Mouse (Mus musculus): ENCODE measurements around the gene Gm9508. TPM values are rescaled to one million over a fixed set of nuclear protein-coding genes. Genes with fewer than 3 reads are reported as not detected.

The Gm9508 gene
- total and polyA plus RNA-seq, 2 experiments from 2014 or later, result not detected

GRCm38 (mm10) chr10:77682994-77683393 lies 14.0 kb downstream of the Gm9508 start:
- H3K4me3 ChIP-seq (ENCODE audit: low read depth, low read length), result no peak overlapping the region
- H3K9me3 ChIP-seq (ENCODE audit: low read length), result no peaks in the 10 kb centered on the region
- WGBS, result 69% methylated on average over 7 of the region's 7 CpGs
- DNase-seq (ENCODE audit: low spot score), result no peak
- no peak overlapping the region for H3K27ac ChIP-seq (ENCODE audit: low read depth, low read length)
- no peak for TF ChIP-seq CTCF (IDR thresholded peaks at IDR 0.05)
- H3K36me3 ChIP-seq (ENCODE audit: insufficient read depth, low read length), result no peaks in the 10 kb centered on the region
- ATAC-seq (ENCODE audit: low FRiP score), result no peak
- no peak overlapping the region for H3K4me2 ChIP-seq (ENCODE audit: low read depth, low read length, poor library complexity, severe bottlenecking)
- H3K4me1 ChIP-seq (ENCODE audit: insufficient read depth, low read length), result 0 out of 2 replicates have a peak, but pooled peaks cover 3% of the 10 kb centered on the region
- H3K9ac ChIP-seq (replicated peaks; ENCODE audit: low read length, poor library complexity, severe bottlenecking), result no peak overlapping the region
- H3K27me3 ChIP-seq (ENCODE audit: insufficient read depth, low read length), result peaks cover 20% of the 10 kb centered on the region

DNA sequence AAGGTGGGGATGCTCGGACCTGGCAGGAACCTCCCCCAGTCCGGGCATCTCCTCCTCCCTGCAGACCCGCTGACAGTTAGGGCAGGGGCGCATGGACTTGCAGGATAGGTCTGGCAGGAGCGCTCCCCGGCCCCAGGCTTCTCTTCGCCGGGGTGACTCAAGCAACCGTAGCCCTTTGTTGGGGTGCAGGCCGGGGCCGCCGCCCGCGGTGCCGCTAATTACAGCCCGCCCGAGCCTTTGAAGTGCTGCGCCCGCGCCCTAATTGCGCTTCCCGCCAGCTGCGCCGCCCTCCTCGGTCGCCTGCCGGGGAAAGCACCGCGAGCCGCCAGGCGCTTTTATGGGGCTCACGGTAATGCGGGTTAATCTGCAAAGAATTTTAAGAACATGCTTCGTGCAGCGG lies 19.5 kb downstream of the Gm9508 start:
- H3K4me2 ChIP-seq (ENCODE audit: low read depth, low read length, poor library complexity, severe bottlenecking), result peak overlapping the region; percentile 84
- H3K27me3 ChIP-seq (ENCODE audit: insufficient read depth, low read length), result peaks cover 18% of the 10 kb centered on the region
- no peaks in the 10 kb centered on the region for H3K36me3 ChIP-seq (ENCODE audit: insufficient read depth, low read length)
- under 1% methylated on average over 35 of the region's 35 CpGs for WGBS
- peaks cover 4% of the 10 kb centered on the region; the same call in 1 of the 2 replicates for H3K4me1 ChIP-seq (ENCODE audit: insufficient read depth, low read length)
- peak overlapping the region; percentile 37 for H3K4me3 ChIP-seq (ENCODE audit: low read depth, low read length)
- no peaks in the 10 kb centered on the region for H3K9me3 ChIP-seq (ENCODE audit: low read length)
- TF ChIP-seq CTCF (IDR thresholded peaks at IDR 0.05), result no peak
- 0 out of 2 replicates have a peak overlapping the region, but pooled peaks have one; percentile 29 for H3K9ac ChIP-seq (replicated peaks; ENCODE audit: low read length, poor library complexity, severe bottlenecking)
- ATAC-seq (ENCODE audit: low FRiP score), result no peak
- no peak for DNase-seq (ENCODE audit: low spot score)
- no peak overlapping the region for H3K27ac ChIP-seq (ENCODE audit: low read depth, low read length)

GRCm38 (mm10) chr10:77673765-77674164 lies 23.3 kb downstream of the Gm9508 start:
- ATAC-seq (ENCODE audit: low FRiP score), result no peak
- H3K9ac ChIP-seq (replicated peaks; ENCODE audit: low read length, poor library complexity, severe bottlenecking), result no peak overlapping the region
- TF ChIP-seq CTCF (IDR thresholded peaks at IDR 0.05), result no peak
- DNase-seq (ENCODE audit: low spot score), result no peak
- no peaks in the 10 kb centered on the region for H3K9me3 ChIP-seq (ENCODE audit: low read length)
- peaks cover 4% of the 10 kb centered on the region; the same call in 1 of the 2 replicates for H3K4me1 ChIP-seq (ENCODE audit: insufficient read depth, low read length)
- no peak overlapping the region for H3K27ac ChIP-seq (ENCODE audit: low read depth, low read length)
- H3K4me2 ChIP-seq (ENCODE audit: low read depth, low read length, poor library complexity, severe bottlenecking), result no peak overlapping the region
- H3K27me3 ChIP-seq (ENCODE audit: insufficient read depth, low read length), result peaks cover 18% of the 10 kb centered on the region
- H3K36me3 ChIP-seq (ENCODE audit: insufficient read depth, low read length), result no peaks in the 10 kb centered on the region
- no peak overlapping the region for H3K4me3 ChIP-seq (ENCODE audit: low read depth, low read length)
- 64% methylated on average over 13 of the region's 13 CpGs for whole genome bisulfite sequencing

GRCm38 (mm10) chr10:77671519-77671918 lies 25.5 kb downstream of the Gm9508 start:
- H3K9ac ChIP-seq (replicated peaks; ENCODE audit: low read length, poor library complexity, severe bottlenecking), result no peak overlapping the region

DNA sequence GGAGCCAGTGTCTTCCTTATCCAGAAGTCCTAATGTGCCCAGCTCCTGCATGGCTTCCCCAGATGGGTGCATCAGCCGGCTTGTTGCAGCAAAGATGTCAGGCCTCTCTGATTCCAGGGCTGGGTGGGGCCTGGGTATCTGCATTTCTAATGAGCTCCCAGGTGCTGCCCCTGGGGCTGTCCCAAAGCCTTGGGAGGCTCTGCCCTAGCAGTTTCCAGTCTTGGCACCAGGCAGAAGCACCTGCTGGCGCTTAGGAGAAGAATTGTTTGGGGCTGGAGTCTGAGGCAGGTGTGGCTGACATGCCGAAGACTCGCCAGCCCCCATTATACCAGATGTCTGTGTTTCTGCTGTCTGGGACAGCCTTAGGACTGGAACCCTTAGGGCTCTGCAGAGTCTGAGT lies 26.3 kb downstream of the Gm9508 start:
- ATAC-seq (ENCODE audit: low FRiP score), result no peak
- 74% methylated on average over 4 of the region's 4 CpGs for WGBS
- TF ChIP-seq CTCF (IDR thresholded peaks at IDR 0.05), result no peak
- no peak overlapping the region for H3K9ac ChIP-seq (replicated peaks; ENCODE audit: low read length, poor library complexity, severe bottlenecking)
- H3K4me3 ChIP-seq (ENCODE audit: low read depth, low read length), result no peak overlapping the region
- no peaks in the 10 kb centered on the region for H3K9me3 ChIP-seq (ENCODE audit: low read length)
- no peak overlapping the region for H3K4me2 ChIP-seq (ENCODE audit: low read depth, low read length, poor library complexity, severe bottlenecking)
- no peak for DNase-seq (ENCODE audit: low spot score)
- no peaks in the 10 kb centered on the region for H3K4me1 ChIP-seq (ENCODE audit: insufficient read depth, low read length)
- no peaks in the 10 kb centered on the region for H3K27me3 ChIP-seq (ENCODE audit: insufficient read depth, low read length)
- H3K27ac ChIP-seq (ENCODE audit: low read depth, low read length), result no peak overlapping the region
- no peaks in the 10 kb centered on the region for H3K36me3 ChIP-seq (ENCODE audit: insufficient read depth, low read length)

More at GRCm38 (mm10) chr10:77671519-77671918, 25.5 kb downstream of the Gm9508 start:
- Histone ChIP-seq H3K27ac (ENCODE audit: low read depth, low read length) (no peak overlapping the region), H3K9me3 (ENCODE audit: low read length) (no peaks in the 10 kb centered on the region), H3K4me3 (ENCODE audit: low read depth, low read length) (no peak overlapping the region), H3K36me3 (ENCODE audit: insufficient read depth, low read length) (no peaks in the 10 kb centered on the region), H3K4me1 (ENCODE audit: insufficient read depth, low read length) (no peaks in the 10 kb centered on the region), H3K4me2 (ENCODE audit: low read depth, low read length, poor library complexity, severe bottlenecking) (no peak overlapping the region), H3K27me3 (ENCODE audit: insufficient read depth, low read length) (no peaks in the 10 kb centered on the region)
- no peak for DNase-seq (ENCODE audit: low spot score)
- WGBS, result 85% methylated on average over 4 of the region's 4 CpGs
- no peak for ATAC-seq (ENCODE audit: low FRiP score)
- no peak for TF ChIP-seq CTCF (IDR thresholded peaks at IDR 0.05)

GRCm38 (mm10) chr10:77667402-77667801 lies 29.6 kb downstream of the Gm9508 start:
- no peaks in the 10 kb centered on the region for H3K9me3 ChIP-seq (ENCODE audit: low read length)
- H3K4me1 ChIP-seq (ENCODE audit: insufficient read depth, low read length), result no peaks in the 10 kb centered on the region
- no peaks in the 10 kb centered on the region for H3K36me3 ChIP-seq (ENCODE audit: insufficient read depth, low read length)
- WGBS, result 82% methylated on average over 4 of the region's 4 CpGs
- TF ChIP-seq CTCF (IDR thresholded peaks at IDR 0.05), result no peak
- no peak overlapping the region for H3K27ac ChIP-seq (ENCODE audit: low read depth, low read length)
- H3K4me3 ChIP-seq (ENCODE audit: low read depth, low read length), result no peak overlapping the region
- no peaks in the 10 kb centered on the region for H3K27me3 ChIP-seq (ENCODE audit: insufficient read depth, low read length)
- ATAC-seq (ENCODE audit: low FRiP score) (no peak), DNase-seq (ENCODE audit: low spot score) (no peak)
- H3K4me2 ChIP-seq (ENCODE audit: low read depth, low read length, poor library complexity, severe bottlenecking), result no peak overlapping the region
- H3K9ac ChIP-seq (replicated peaks; ENCODE audit: low read length, poor library complexity, severe bottlenecking), result no peak overlapping the region
